Mouse (Mus musculus) bone marrow, adult 2 months (tissue): ENCODE measurements at regions not wholly inside any gene's neighbourhood (a gene's known extent, or its start where the extent isn't known, plus 50 kb on each side); places are given as distances from the start of the nearest gene placed in this dataset.

Experiments used
- H3K27ac ChIP-seq: fragments of 200-500 bp; 2 replicates; pipeline ENCODE4 v1.5.1; 2012; ENCODE audit warnings: low read depth, mild to moderate bottlenecking, control low read depth, inconsistent platforms, low read length; ENCODE audit not compliant: control insufficient read depth, poor library complexity, insufficient read depth
- H3K4me1 ChIP-seq: fragments of 200-500 bp; 2 replicates; pipeline ENCODE4 v1.6.1; 2011; ENCODE audit warnings: low read length; ENCODE audit not compliant: control insufficient read depth, insufficient read depth
- H3K4me3 ChIP-seq: fragments of 200-500 bp; replicated peaks from 2 replicates; pipeline ENCODE3; 2011; ENCODE audit warnings: mild to moderate bottlenecking, low read depth, low read length, control low read depth; ENCODE audit not compliant: control insufficient read depth
- CTCF ChIP-seq: fragments of 200-500 bp; IDR thresholded peaks from 2 replicates; pipeline ENCODE4 v1.5.1; 2011; ENCODE audit warnings: low read length, control low read depth; ENCODE audit not compliant: control insufficient read depth, insufficient read depth
- POLR2A ChIP-seq: fragments of 200-500 bp; IDR thresholded peaks from 2 replicates; pipeline ENCODE4 v1.6.1; 2011; ENCODE audit warnings: low read depth, mild to moderate bottlenecking, control low read depth, low read length, borderline replicate concordance; ENCODE audit not compliant: control insufficient read depth
- WGBS: fragments of 180-500 bp; shearing (Covaris S2); methylation state at CpG from one replicate; pipeline ENCODE4 v1.1.7; 2018; 5-methylcytosine and 5-hydroxymethylcytosine counted together

DNA sequence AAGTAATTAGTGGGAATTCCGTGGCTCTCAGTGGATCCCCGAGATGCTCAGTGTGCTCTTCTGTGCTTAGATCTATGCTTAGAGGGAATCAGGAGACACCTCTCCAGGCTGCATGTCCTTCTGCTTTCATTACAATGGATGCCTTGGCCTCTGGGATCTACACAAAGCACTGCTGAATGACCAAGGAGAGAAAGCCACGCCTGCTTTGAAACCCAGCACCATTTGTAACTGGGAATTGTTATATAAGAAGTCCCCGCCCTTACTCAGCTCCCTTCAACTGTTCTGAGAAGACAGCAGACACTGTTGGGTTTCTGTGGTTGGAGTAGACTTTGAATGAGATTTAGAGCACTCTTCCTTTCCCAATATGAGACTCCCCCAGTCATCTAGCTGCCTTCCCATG, 188.4 kb downstream of the Dad1 start:
- WGBS: 69% methylated on average over 4 of the region's 4 CpGs
- peaks cover 3% of the 10 kb centered on the region for H3K4me1 ChIP-seq
- no peak for TF ChIP-seq POLR2A
- TF ChIP-seq CTCF: no peak
- H3K4me3 ChIP-seq: no peak overlapping the region
- no peak overlapping the region for H3K27ac ChIP-seq

GRCm38 (mm10) chr14:54064541-54065402, 189.1 kb downstream of the Dad1 start:
- H3K4me3 ChIP-seq: no peak overlapping the region
- WGBS: 28% methylated on average over 11 of the region's 11 CpGs
- peaks cover 2% of the 10 kb centered on the region for H3K4me1 ChIP-seq
- no peak overlapping the region for H3K27ac ChIP-seq
- TF ChIP-seq CTCF (peak; percentile 31; the same call in 1 of the 2 replicates), POLR2A (no peak)

- WGBS: 77% methylated on average over 3 of the region's 3 CpGs
- no peaks in the 10 kb centered on the region for H3K4me1 ChIP-seq
- H3K4me3 ChIP-seq: no peak overlapping the region
- TF ChIP-seq CTCF: no peak
- TF ChIP-seq POLR2A: no peak
- no peak overlapping the region; the same call in 1 of the 2 replicates for H3K27ac ChIP-seq
These were observed 192.3 kb downstream of the Dad1 start for GRCm38 (mm10) chr14:54061570-54061969.

DNA sequence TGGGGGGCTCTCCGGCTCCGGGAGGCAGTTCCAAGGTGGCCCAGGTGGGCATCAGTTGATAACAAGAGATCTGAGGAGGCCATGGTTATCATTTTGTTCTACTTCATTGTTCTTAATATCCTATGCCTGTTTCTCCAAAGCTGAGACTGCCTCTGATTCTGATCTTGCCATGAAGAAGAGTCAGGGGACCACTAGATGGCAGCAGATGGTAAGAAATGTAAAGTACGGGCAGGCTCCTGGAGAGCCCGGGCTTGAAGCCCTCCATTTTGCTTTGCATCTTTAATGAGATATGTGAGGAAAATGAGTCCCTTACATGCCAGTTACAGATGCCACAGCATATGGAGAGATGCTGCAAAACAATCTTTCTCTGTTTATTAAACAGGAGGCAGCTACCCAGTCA, 194.1 kb downstream of the Dad1 start:
- Histone ChIP-seq H3K27ac (no peak overlapping the region), H3K4me1 (no peaks in the 10 kb centered on the region), H3K4me3 (no peak overlapping the region)
- WGBS: 17% methylated on average over 4 of the region's 4 CpGs
- TF ChIP-seq CTCF (peak; percentile 57), POLR2A (no peak)

- Histone ChIP-seq H3K27ac (no peak overlapping the region), H3K4me3 (no peak overlapping the region), H3K4me1 (no peaks in the 10 kb centered on the region)
- WGBS: 77% methylated on average over 6 of the region's 6 CpGs
- no peak for TF ChIP-seq CTCF
These were observed 194.8 kb downstream of the Dad1 start for GRCm38 (mm10) chr14:54059096-54059495.

DNA sequence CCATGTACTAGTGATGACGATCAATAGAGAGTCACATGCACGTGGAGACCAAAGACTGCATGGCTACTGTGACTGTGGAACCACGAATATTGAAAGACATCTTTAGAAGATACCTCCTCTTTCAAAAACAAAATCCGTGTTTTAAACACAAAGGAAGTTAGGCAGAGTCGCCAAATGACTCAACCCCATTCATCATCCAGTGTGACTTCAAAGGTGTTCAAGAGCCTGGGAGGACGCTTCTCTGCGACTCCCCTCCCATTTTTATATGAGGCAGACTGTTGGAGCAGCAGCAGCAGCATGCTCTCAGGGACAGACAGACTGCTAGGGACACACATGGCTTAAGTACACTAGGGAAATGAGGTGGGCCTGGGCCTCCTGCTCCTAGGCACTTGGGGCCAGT, 197.2 kb downstream of the Dad1 start:
- WGBS: 69% methylated on average over 7 of the region's 7 CpGs
- no peak for TF ChIP-seq POLR2A
- H3K4me1 ChIP-seq: no peaks in the 10 kb centered on the region

DNA sequence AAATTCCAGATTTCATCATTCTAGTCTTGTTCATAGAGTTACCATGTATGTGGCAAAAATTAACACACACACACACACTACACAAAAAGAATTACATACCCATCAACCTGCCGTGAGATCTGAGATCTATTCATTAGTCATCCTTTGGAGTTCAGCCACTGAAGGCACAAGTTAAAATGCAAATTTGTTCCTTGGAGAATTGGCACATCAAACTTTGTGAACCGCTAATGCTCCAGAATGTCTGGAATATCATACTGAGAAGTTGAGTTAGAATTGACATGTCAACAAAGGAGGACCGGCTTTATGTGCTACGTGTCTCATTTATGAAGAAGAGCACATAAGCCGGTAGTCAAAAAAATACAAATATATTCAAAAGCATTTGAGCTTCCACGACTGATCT, 198.5 kb downstream of the Dad1 start:
- H3K4me1 ChIP-seq: no peaks in the 10 kb centered on the region
- H3K27ac ChIP-seq: no peak overlapping the region
- 80% methylated on average over 6 of the region's 6 CpGs for WGBS
- TF ChIP-seq CTCF (no peak), POLR2A (no peak)
- H3K4me3 ChIP-seq: no peak overlapping the region

More for the DNA sequence above, 197.2 kb downstream of the Dad1 start:
- Histone ChIP-seq H3K27ac (no peak overlapping the region), H3K4me3 (no peak overlapping the region)

GRCm38 (mm10) chr14:54042286-54042685, 211.6 kb downstream of the Dad1 start:
- Histone ChIP-seq H3K4me1 (no peaks in the 10 kb centered on the region), H3K27ac (no peak overlapping the region; the same call in 1 of the 2 replicates), H3K4me3 (no peak overlapping the region)
- 68% methylated on average over 2 of the region's 2 CpGs for WGBS
- TF ChIP-seq CTCF (no peak), POLR2A (no peak)

DNA sequence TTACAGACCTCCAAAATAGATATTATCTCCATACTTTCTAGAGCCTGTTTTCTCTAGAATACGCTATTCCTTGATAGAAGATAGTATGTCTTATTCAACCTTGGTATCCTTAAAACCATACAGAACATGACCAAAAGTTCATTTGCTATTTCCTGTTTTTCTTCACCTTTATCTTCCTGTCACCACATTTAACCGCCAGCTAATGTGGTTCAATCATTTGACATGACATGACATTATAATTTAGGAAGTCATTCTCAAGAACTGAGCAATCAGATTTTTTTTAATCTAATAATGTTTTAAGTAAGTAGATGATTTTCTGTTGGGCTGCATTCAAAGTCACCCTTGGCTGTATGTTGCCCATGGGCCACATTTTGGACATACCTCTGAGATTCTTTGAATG, 213.3 kb downstream of the Dad1 start:
- Histone ChIP-seq H3K4me3 (no peak overlapping the region), H3K4me1 (no peaks in the 10 kb centered on the region), H3K27ac (no peak overlapping the region)
- 23% methylated on average over 2 of the region's 2 CpGs for WGBS
- TF ChIP-seq CTCF (no peak), POLR2A (no peak)
